Mouse (Mus musculus): ENCODE data around the gene Cpt1a.

Gene Cpt1a

GRCm38 (mm10) chr19:3322261-3322969, at the start of gene Cpt1a:
Cpt1a (plus strand) TSS chr19:3322334.
- DNase-seq (ENCODE audit: low spot score in 2 of 2): no peak

- DNase-seq (ENCODE audit: low spot score in 2 of 2): no peak
Observed at GRCm38 (mm10) chr19:3273331-3273730, 48.8 kb upstream of the Cpt1a start.

GRCm38 (mm10) chr19:3275744-3276365, 46.3 kb upstream of the Cpt1a start:
- no peak for DNase-seq (ENCODE audit: low spot score in 2 of 2)

GRCm38 (mm10) chr19:3281886-3282285, 40.2 kb upstream of the Cpt1a start:
- no peak for DNase-seq (ENCODE audit: low spot score in 2 of 2)

GRCm38 (mm10) chr19:3282572-3283467, 39.3 kb upstream of the Cpt1a start, which contains the start of the genes Mrpl21 and Ighmbp2:
Mrpl21 (plus strand) TSS chr19:3282901.
Ighmbp2 (minus strand) TSS chr19:3283017.
- DNase-seq (ENCODE audit: low spot score in 2 of 2): peak; percentile 87 to 94

GRCm38 (mm10) chr19:3289006-3289405, 33.1 kb upstream of the Cpt1a start:
- no peak for DNase-seq (ENCODE audit: low spot score in 2 of 2)

GRCm38 (mm10) chr19:3292028-3292427, 30.1 kb upstream of the Cpt1a start:
- DNase-seq (ENCODE audit: low spot score in 2 of 2): peak; percentile 38 to 40

- no peak for DNase-seq (ENCODE audit: low spot score in 2 of 2)
Observed at GRCm38 (mm10) chr19:3292993-3293392, 29.1 kb upstream of the Cpt1a start.

- no peak for DNase-seq (ENCODE audit: low spot score in 2 of 2)
Observed at GRCm38 (mm10) chr19:3295245-3295644, 26.9 kb upstream of the Cpt1a start.

GRCm38 (mm10) chr19:3297034-3297433, 25.1 kb upstream of the Cpt1a start:
- no peak for DNase-seq (ENCODE audit: low spot score in 2 of 2)

- DNase-seq (ENCODE audit: low spot score in 2 of 2): no peak
Observed at GRCm38 (mm10) chr19:3297775-3298174, 24.4 kb upstream of the Cpt1a start.

GRCm38 (mm10) chr19:3304017-3304416, 18.1 kb upstream of the Cpt1a start:
- no peak for DNase-seq (ENCODE audit: low spot score in 2 of 2)

- DNase-seq (ENCODE audit: low spot score in 2 of 2): no peak
Observed at GRCm38 (mm10) chr19:3307175-3307949, 14.8 kb upstream of the Cpt1a start.

- DNase-seq (ENCODE audit: low spot score in 2 of 2): no peak
Observed at GRCm38 (mm10) chr19:3319341-3319740, 2.8 kb upstream of the Cpt1a start.

GRCm38 (mm10) chr19:3320086-3320485, 2.0 kb upstream of the Cpt1a start:
- DNase-seq (ENCODE audit: low spot score in 2 of 2): no peak

GRCm38 (mm10) chr19:3320801-3321200, 1.3 kb upstream of the Cpt1a start:
- no peak for DNase-seq (ENCODE audit: low spot score in 2 of 2)

- no peak for DNase-seq (ENCODE audit: low spot score in 2 of 2)
Observed at GRCm38 (mm10) chr19:3321617-3322016, 517 bp upstream of the Cpt1a start.

- DNase-seq (ENCODE audit: low spot score in 2 of 2): peak; percentile 29 to 45
Observed at GRCm38 (mm10) chr19:3323201-3323621, 1.1 kb downstream of the Cpt1a start.

GRCm38 (mm10) chr19:3323753-3324270, 1.7 kb downstream of the Cpt1a start:
- DNase-seq (ENCODE audit: low spot score in 2 of 2): peak in 1 of 2 experiments; percentile 15

- DNase-seq (ENCODE audit: low spot score in 2 of 2): no peak
Observed at GRCm38 (mm10) chr19:3324271-3324811, 2.2 kb downstream of the Cpt1a start.
